Mouse (Mus musculus) hindbrain, embryonic 11.5 days (tissue): ENCODE measurements around the gene Syt14. TPM values are rescaled to one million over a fixed set of nuclear protein-coding genes. Genes with fewer than 3 reads are reported as not detected.

Experiments used
- ATAC-seq: fragments of 200-750 bp; cut with Nextera tagmentation; 2 replicates; pipeline ENCODE4 v1.8.0; 2017; ENCODE audit warnings: mild to moderate bottlenecking, moderate TSS enrichment, moderate library complexity; ENCODE audit not compliant: low FRiP score
- DNase-seq: peaks from one replicate; pipeline ENCODE4 v3.0.0-alpha.2; 2015; ENCODE audit warnings: low spot score
- H3K27ac ChIP-seq: fragments of 300-500 bp; sonication (generic); 2 replicates; pipeline ENCODE4 v1.5.1; 2014; ENCODE audit warnings: mild to moderate bottlenecking, low read depth, low read length
- H3K27me3 ChIP-seq: fragments of 300-500 bp; sonication (generic); 2 replicates; pipeline ENCODE4 v1.6.1; 2014; ENCODE audit warnings: mild to moderate bottlenecking, low read length, moderate library complexity, mixed read lengths; ENCODE audit not compliant: control insufficient read depth, insufficient read depth
- H3K36me3 ChIP-seq: fragments of 300-500 bp; sonication (generic); 2 replicates; pipeline ENCODE4 v1.6.1; 2014; ENCODE audit warnings: mild to moderate bottlenecking, low read length, moderate library complexity, mixed read lengths; ENCODE audit not compliant: control insufficient read depth, insufficient read depth
- H3K4me1 ChIP-seq: fragments of 300-500 bp; sonication (generic); replicated peaks from 2 replicates; pipeline ENCODE4 v1.6.1; 2014; ENCODE audit warnings: low read length, mixed read lengths; ENCODE audit not compliant: control insufficient read depth, insufficient read depth
- H3K4me2 ChIP-seq: fragments of 300-500 bp; sonication (generic); replicated peaks from 2 replicates; pipeline ENCODE4 v1.6.1; 2014; ENCODE audit warnings: mild to moderate bottlenecking, low read depth, low read length
- H3K4me3 ChIP-seq: fragments of 300-500 bp; sonication (generic); 2 replicates; pipeline ENCODE4 v1.5.1; 2014; ENCODE audit warnings: low read depth, low read length
- H3K9ac ChIP-seq: fragments of 300-500 bp; sonication (generic); 2 replicates; pipeline ENCODE4 v1.6.1; 2014; ENCODE audit warnings: low read depth, low read length
- H3K9me3 ChIP-seq: fragments of 300-500 bp; sonication (generic); 2 replicates; pipeline ENCODE4 v1.6.1; 2016; ENCODE audit warnings: low read length; ENCODE audit not compliant: control insufficient read depth
- WGBS: fragments of 180-500 bp; shearing (Covaris S2); extraction: QIAGEN DNeasy Blood & Tissue Kit; methylation state at CpG from one replicate; pipeline ENCODE4 v1.1.7; 2014; 5-methylcytosine and 5-hydroxymethylcytosine counted together
- polyA plus RNA-seq: library from polyadenylated mRNA; unstranded; fragments of >200 nt; fragmentation: Nextera tagmentation; extraction: Ambion mirVana; gene quantifications from 2 replicates; pipeline ENCODE4 v1.2.1, GENCODE M21; 2014

Gene Syt14
- polyA plus RNA-seq, 1 experiment from 2014 or later = 8.7 TPM

DNA sequence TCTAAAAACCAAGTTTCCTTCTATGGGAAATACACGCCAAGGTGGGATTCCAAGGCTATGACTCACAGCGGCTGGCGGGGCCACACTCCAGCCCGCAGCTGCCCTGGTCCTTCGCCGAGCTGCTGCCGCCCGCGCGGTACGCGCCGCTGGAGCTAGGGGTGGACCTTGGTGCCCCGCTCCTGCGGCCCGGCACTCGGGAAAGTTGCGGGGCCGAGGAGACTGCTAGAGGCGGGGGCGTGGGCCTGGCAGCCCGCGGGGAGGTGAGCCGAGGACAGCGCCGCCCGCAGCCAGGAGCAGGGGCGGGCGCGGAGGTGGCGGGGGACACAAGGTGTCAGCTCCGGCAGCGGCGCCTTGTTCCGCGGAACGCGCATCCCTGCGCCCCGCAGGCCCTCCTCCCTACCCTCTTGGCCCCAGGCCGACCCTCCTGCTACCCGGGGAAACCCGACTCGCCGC lies 180.7 kb downstream of the Syt14 start:
- peak overlapping the region; percentile 93 for H3K4me2 ChIP-seq
- peaks cover 11% of the 10 kb centered on the region; the same call in 1 of the 2 replicates for H3K4me1 ChIP-seq
- peak; percentile 73 for DNase-seq
- peaks cover 24% of the 10 kb centered on the region for H3K27me3 ChIP-seq
- no peaks in the 10 kb centered on the region for H3K36me3 ChIP-seq
- under 1% methylated on average over 26 of the region's 45 CpGs for WGBS
- peak overlapping the region; percentile 96 for H3K27ac ChIP-seq
- peak overlapping the region; percentile 88 for H3K9ac ChIP-seq
- H3K4me3 ChIP-seq = peak overlapping the region; percentile 79
- ATAC-seq = peak; percentile 71
- H3K9me3 ChIP-seq = no peaks in the 10 kb centered on the region

GRCm38 (mm10) chr1:192853988-192854818 lies 181.4 kb downstream of the Syt14 start:
- Histone ChIP-seq H3K27me3 (peaks cover 24% of the 10 kb centered on the region), H3K27ac (peak overlapping the region; percentile 96), H3K4me1 (peaks cover 11% of the 10 kb centered on the region; the same call in 1 of the 2 replicates), H3K4me2 (peak overlapping the region; percentile 93), H3K4me3 (peak overlapping the region; percentile 79), H3K9me3 (no peaks in the 10 kb centered on the region), H3K9ac (peak overlapping the region; percentile 88), H3K36me3 (no peaks in the 10 kb centered on the region)
- WGBS = 2% methylated on average over 19 of the region's 19 CpGs
- ATAC-seq (0 out of 2 replicates have a peak, but pooled peaks have one; percentile 12), DNase-seq (peak; percentile 41)

- Histone ChIP-seq H3K4me1 (peaks cover 11% of the 10 kb centered on the region; the same call in 1 of the 2 replicates), H3K36me3 (no peaks in the 10 kb centered on the region), H3K4me3 (peak overlapping the region; percentile 79; the same call in 1 of the 2 replicates), H3K27ac (no peak overlapping the region), H3K9ac (no peak overlapping the region), H3K9me3 (no peaks in the 10 kb centered on the region), H3K4me2 (peak overlapping the region; percentile 93; the same call in 1 of the 2 replicates), H3K27me3 (peaks cover 24% of the 10 kb centered on the region)
- no peak for ATAC-seq
- no peak for DNase-seq
- WGBS = 47% methylated on average over 2 of the region's 2 CpGs
Observed at GRCm38 (mm10) chr1:192853429-192853828, 182.1 kb downstream of the Syt14 start.

- peaks cover 24% of the 10 kb centered on the region for H3K27me3 ChIP-seq
- H3K4me3 ChIP-seq = no peak overlapping the region
- peaks cover 11% of the 10 kb centered on the region; the same call in 1 of the 2 replicates for H3K4me1 ChIP-seq
- ATAC-seq (no peak), DNase-seq (no peak)
- no peaks in the 10 kb centered on the region for H3K36me3 ChIP-seq
- H3K9me3 ChIP-seq = no peaks in the 10 kb centered on the region
- no peak overlapping the region for H3K27ac ChIP-seq
- peak overlapping the region; percentile 26; the same call in 1 of the 2 replicates for H3K4me2 ChIP-seq
- no peak overlapping the region for H3K9ac ChIP-seq
Observed at GRCm38 (mm10) chr1:192852047-192852446, 183.5 kb downstream of the Syt14 start.

DNA sequence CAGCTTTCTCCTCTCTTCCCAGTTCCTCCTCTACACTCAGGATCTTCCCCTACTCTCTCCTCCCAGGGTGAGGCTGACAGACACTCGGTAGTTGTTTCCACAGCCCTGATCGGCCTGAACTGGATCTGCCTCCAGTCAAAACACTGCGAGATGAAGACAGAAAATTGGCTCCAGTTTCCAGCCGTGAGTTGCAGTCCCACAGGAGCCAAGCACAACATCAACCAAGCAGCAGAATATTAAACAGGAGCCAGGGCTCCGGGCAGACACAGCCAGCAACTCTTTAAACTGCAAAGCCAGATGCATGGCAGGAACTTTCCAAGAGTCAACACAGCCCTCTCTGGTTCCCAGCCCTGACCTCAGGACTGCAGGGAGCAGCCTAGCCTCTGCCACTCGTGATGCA lies 183.9 kb downstream of the Syt14 start:
- Histone ChIP-seq H3K27ac (no peak overlapping the region), H3K4me2 (peak overlapping the region; percentile 26), H3K4me3 (no peak overlapping the region), H3K36me3 (no peaks in the 10 kb centered on the region), H3K9me3 (no peaks in the 10 kb centered on the region), H3K4me1 (peaks cover 11% of the 10 kb centered on the region; the same call in 1 of the 2 replicates), H3K27me3 (peaks cover 24% of the 10 kb centered on the region), H3K9ac (peak overlapping the region; percentile 31; the same call in 1 of the 2 replicates)
- WGBS = 6% methylated on average over 6 of the region's 6 CpGs
- peak; percentile 49 for DNase-seq
- no peak for ATAC-seq

DNA sequence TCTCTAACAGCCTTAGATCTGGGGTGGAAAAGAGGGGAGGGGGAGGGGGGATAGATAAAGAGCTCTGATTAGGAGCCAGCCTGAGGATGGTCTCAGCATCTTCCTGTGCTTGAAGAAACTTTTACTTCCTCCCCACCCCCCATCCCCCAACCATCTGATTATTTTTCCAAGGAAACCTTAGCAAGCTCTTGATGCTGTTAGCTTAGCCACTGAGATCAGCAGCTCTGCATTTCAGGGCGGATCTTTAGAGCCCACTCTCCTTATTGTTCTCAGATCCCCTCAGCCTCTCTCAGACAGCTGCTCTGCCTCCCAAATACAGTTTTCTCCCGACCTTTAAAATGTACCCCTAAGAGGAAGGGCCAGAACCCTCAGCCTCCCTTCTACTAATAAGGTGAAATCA lies 184.4 kb downstream of the Syt14 start:
- no peak overlapping the region for H3K4me3 ChIP-seq
- WGBS = 2% methylated on average over 2 of the region's 2 CpGs
- H3K27me3 ChIP-seq = peaks cover 21% of the 10 kb centered on the region; the same call in 1 of the 2 replicates
- H3K27ac ChIP-seq = peak overlapping the region; percentile 51; the same call in 1 of the 2 replicates
- no peak for DNase-seq
- ATAC-seq = no peak
- H3K9me3 ChIP-seq = no peaks in the 10 kb centered on the region
- H3K36me3 ChIP-seq = no peaks in the 10 kb centered on the region
- H3K4me2 ChIP-seq = peak overlapping the region; percentile 26
- peak overlapping the region; percentile 31; the same call in 1 of the 2 replicates for H3K9ac ChIP-seq
- H3K4me1 ChIP-seq = peaks cover 7% of the 10 kb centered on the region; the same call in 1 of the 2 replicates

DNA sequence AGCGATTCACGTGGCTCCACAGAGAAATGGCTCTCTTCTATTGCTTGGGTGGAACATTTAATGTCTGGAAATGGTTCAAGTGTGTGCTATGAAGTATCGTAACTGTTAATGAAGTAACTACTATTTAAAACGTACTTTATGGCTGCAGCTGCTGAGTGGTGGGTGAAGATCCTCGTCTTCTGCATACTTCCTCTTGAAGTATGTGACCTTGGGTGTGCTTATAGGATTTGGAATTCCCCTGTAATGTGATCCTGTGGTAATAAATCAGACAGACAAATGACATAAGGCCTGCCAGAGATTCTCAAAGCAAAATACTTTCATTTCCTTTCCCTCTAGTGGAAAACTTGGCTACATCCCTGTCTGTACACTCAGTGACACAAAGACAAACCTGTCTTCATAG lies 186.0 kb downstream of the Syt14 start:
- no peak overlapping the region for H3K27ac ChIP-seq
- peaks cover 16% of the 10 kb centered on the region; the same call in 1 of the 2 replicates for H3K27me3 ChIP-seq
- peaks cover 4% of the 10 kb centered on the region; the same call in 1 of the 2 replicates for H3K4me1 ChIP-seq
- no peak overlapping the region for H3K4me2 ChIP-seq
- H3K36me3 ChIP-seq = no peaks in the 10 kb centered on the region
- no peaks in the 10 kb centered on the region for H3K9me3 ChIP-seq
- no peak overlapping the region for H3K4me3 ChIP-seq
- ATAC-seq = no peak
- no peak overlapping the region for H3K9ac ChIP-seq
- 85% methylated on average over 5 of the region's 5 CpGs for WGBS
- no peak for DNase-seq

DNA sequence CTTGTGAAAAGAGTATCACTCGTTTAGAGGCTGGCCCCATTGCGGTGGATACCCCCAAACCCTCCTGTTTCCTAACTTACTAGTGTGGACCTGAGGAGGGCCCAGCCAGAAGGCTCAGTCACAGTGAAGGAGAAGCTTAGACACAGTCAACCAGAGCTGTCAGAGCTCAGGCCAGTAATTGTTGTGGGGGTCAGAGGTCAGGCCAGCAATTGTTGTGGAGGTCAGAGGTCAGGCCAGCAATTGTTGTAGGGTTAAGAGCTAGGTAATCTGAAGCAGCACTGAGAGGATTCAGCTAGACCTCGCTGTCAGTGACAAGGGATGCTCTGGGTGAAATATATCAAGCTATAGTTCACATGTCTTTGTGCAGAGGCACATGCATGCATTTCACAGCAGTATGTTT lies 188.3 kb downstream of the Syt14 start:
- ATAC-seq (no peak; the same call in 1 of the 2 replicates), DNase-seq (no peak)
- 23% methylated on average over 3 of the region's 3 CpGs for WGBS
- no peak overlapping the region for H3K9ac ChIP-seq
- H3K4me1 ChIP-seq = peaks cover 3% of the 10 kb centered on the region; the same call in 1 of the 2 replicates
- no peak overlapping the region for H3K27ac ChIP-seq
- no peak overlapping the region for H3K4me2 ChIP-seq
- H3K27me3 ChIP-seq = 0 out of 2 replicates have a peak, but pooled peaks cover 2% of the 10 kb centered on the region
- no peaks in the 10 kb centered on the region for H3K36me3 ChIP-seq
- no peak overlapping the region for H3K4me3 ChIP-seq
- no peaks in the 10 kb centered on the region for H3K9me3 ChIP-seq
